Mouse (Mus musculus): Measurements from ENCODE around the gene Cwc25.
A peak's percentile ranks its signal among the peaks of the same experiment; 100 is the strongest.

DNA sequence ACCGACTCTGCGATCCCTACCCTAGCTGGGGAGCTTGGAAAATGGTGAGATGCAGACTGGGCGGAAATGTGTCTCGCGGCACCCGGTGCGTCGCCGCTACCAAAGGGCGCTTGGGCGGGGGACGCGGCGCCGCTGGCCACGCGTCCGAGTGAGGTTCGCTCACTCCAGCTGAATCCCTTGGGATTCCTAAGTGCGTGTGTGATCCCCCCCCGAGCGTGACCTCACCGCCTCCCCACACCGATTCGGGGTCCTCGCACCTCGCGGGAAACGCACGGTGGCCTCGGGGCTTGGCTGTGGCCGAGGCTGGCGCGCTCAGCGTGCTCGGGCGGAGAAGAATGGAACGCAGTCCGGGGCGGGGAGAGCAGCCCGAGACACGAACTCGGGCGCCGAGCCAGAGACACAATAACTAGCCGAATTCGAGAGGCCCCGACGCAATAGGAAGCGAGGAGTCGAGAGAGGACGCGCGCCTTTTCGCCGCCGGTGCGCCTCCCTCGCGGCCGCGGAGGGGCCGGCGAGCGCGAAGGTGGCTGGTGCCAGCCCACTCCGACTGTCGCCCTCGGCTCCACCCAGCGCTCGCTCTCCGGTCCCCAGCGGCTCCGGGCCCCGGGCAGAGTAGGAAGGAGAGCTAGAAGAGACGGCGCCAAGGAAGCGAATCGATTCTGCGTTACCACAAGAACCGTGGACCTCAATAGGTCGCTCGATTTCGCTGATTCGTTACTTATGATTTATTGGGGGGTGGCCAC lies 66.2 kb downstream of the Cwc25 start, which contains the start of gene Pcgf2:
- TF ChIP-seq POLR2A (IDR thresholded peaks at IDR 0.05; ENCODE audit: borderline replicate concordance, low read depth, low read length) (0 out of 2 replicates have a peak, but pooled peaks have one; percentile 3), CTCF (IDR thresholded peaks at IDR 0.05; ENCODE audit: low read depth, low read length) (no peak)
